Mouse (Mus musculus) retina, embryonic 14.5 days (tissue): Measurements from ENCODE around the gene Pth1r.

Experiments
- DNase-seq: peaks from one replicate; pipeline ENCODE4 v3.0.0-alpha.2; 2015; ENCODE audit warnings: low spot score

Pth1r gene

DNA sequence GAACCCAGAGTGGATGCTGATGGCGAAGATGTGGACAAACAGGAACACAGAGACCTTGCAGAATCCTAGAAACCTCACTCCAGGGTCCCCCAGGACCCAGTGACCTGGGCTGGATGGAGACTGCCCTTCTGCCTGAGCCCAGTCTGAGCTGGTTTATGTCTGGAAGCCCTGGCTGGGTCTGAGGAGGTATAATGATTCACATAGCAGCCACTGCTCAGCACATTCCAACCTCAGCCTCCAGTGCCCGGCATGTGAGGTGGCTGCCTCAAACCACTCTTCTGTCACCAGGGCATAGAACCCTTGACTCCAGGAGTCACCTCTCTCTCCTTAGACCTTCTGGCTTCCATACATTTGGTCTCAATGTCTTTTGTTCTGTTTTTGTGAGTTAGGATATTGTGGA lies 1.5 kb upstream of the Pth1r start:
- no peak for DNase-seq

- no peak for DNase-seq
These were observed 707 bp downstream of the Pth1r start for GRCm38 (mm10) chr9:110746238-110746637.

DNA sequence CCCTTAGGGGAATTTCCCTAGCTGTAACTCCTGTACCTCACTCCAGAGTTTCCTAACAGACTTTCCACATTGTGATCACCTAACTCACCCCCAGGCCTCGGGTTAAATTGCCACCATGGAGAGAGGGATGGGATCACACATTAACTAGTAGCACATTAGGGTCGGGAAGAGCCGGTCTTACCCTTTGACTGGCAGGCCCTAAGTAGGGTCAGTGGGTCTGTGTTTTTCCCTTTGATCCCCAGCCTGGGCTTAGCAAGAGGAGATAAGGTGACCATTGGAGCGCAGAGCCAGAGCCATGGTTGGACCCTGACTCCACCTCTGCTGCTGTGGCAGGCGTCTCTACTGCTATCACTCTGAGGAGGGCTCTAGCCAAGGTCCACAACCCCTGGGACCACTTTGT lies 1.2 kb downstream of the Pth1r start:
- no peak for DNase-seq

GRCm38 (mm10) chr9:110743456-110744323 lies 3.3 kb downstream of the Pth1r start:
- DNase-seq: peak; percentile 59

DNA sequence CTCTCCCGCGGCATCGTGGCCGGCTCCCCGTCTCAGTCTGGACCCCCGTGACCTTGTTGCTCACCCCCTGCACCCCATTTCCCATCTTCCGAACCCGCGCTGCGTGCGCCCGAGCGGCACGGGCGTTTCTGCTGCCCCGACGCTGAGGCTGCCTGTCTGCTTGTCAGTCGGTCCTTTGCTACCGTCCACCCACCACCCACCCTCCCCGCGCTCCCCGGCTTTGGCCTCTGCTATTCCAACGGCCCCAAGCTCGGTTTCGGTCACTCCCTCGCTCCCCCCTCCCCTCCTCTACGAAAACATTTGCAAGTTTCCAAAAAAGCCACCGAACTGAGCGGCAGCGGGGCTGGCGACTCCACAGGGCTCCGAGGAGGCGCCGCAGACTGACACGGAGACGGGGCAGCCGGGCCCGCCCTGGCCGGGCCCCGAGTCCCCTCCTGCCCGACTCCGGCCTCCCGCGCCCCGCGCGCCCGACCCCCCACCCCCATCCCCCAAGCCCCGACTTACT lies 3.9 kb downstream of the Pth1r start:
- peak; percentile 54 for DNase-seq

DNA sequence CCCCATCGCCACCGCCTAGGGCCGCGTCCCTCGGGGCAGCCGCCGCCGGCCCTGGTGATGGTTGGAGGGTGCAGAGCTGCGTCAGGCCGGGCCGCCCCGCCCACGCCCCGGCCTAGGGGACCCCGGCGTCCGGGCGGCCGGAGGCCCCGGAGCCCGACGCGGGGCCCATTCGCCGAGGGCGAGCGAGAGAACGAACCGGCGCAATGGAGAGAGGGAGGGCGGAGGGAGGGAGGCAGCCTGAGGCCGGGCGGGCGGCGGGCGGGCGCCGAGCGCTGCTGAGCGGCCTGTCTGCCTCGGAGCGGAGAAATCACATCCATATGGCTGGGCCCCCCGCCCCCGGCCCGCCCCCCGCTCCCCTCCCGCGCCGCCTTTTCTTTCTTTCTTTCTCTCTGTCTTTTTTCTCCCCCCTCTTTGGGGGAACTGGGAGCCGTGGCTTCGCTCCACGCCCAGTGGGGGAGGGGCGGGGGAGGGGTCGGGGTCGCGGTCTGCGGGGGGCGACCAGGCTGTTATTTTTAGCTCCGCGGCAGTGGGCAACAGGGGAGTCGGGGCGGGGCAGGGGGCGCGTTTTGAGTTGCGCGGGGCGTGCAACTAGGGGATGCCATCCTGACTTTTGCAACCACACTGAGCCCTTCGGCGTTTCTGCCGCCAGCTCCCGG lies 4.5 kb downstream of the Pth1r start:
- peak; percentile 52 for DNase-seq

GRCm38 (mm10) chr9:110741711-110742294 lies 5.1 kb downstream of the Pth1r start, which contains the start of gene Myl3:
Gene Myl3 (plus strand): TSS chr9:110741861.
- DNase-seq: no peak

- no peak for DNase-seq
These were observed 7.0 kb downstream of the Pth1r start for GRCm38 (mm10) chr9:110739961-110740360.

DNA sequence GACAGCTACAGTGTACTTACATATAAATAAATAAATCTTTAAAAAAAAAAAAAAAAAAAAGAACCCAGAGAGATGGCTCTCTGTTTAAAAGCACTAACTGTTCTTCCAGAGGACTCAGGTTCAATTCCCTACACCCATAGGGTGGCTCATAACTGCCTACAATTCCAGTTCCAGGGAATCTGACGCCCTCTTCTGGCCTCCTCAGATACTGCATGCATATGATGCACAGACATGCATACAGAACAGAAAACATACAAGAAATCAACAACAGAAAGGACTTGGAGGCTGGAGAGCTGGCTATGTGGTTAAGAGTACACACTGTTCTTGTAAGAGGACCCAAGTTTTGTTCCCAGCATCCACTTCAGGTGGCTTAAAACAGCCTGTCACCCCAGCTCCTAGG lies 8.9 kb downstream of the Pth1r start:
- peak; percentile 24 for DNase-seq

DNA sequence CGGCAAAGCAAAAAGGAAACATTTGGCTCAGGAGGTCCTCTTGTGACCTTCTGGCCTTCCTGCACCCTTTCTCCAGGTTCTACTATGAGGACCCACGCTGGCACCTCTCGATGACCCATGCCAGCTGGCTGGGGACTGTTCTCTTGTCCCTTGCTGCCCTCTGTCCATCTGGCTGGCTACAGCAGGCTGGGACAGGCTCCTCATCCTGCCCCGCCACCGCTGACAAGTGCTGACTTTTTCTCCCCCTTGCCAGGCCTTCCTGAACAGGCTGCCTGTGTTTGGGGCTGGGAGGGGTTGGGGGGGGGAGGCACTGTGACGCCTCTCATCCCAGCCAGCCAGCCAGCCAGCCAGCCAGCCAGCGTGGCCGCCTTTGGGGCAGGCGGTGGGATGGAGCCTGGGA lies 10.6 kb downstream of the Pth1r start:
- DNase-seq: peak; percentile 20

- DNase-seq: no peak
These were observed 12.8 kb downstream of the Pth1r start for GRCm38 (mm10) chr9:110734154-110734553.

DNA sequence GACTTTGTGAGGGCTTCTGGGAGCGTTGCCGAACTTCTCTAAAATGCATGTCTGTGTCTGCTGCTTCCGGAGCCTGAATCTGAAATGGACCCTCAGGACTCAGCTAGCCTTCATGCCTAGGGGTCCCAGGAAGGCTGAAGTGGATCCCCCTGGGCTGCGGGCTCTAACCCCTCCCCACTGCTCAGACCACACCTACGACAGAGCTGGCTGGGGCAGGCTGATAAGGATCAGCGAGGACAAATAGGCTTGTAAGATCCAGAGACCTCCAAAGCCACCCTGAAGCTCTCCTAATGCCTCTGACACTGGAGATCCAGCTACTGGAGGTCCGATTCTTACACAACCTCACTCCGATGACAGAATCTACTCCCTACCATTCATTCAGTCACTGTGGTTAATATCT lies 13.8 kb downstream of the Pth1r start:
- DNase-seq: no peak

GRCm38 (mm10) chr9:110732623-110733022 lies 14.3 kb downstream of the Pth1r start:
- peak; percentile 89 for DNase-seq

- DNase-seq: no peak
These were observed 15.1 kb downstream of the Pth1r start for GRCm38 (mm10) chr9:110731859-110732258.

GRCm38 (mm10) chr9:110729841-110730240 lies 17.1 kb downstream of the Pth1r start:
- peak; percentile 71 for DNase-seq

- DNase-seq: no peak
These were observed 20.1 kb downstream of the Pth1r start for GRCm38 (mm10) chr9:110726867-110727266.

GRCm38 (mm10) chr9:110725721-110726135 lies 21.2 kb downstream of the Pth1r start:
- peak; percentile 42 for DNase-seq

DNA sequence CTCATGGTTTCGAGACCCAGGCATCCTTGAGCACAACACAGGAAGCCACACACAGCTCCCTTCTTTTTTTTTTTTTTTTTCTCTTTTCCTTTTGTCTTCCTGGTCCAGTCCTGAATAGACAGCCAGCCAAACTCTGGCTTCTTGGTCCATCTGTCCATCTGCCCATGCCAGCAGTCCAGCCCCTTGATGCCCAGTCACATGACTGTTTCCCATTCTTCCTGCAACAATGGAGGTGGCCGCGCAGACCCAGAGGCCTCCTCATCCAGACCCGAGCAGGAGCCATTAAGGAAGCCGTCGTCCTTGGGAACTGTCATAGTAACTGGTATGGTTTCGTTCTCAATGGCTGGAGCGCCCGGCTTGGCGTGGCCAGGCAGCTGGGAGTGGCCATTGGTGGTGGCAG lies 24.9 kb downstream of the Pth1r start:
- no peak for DNase-seq

- DNase-seq: peak; percentile 10
These were observed 27.0 kb downstream of the Pth1r start for GRCm38 (mm10) chr9:110719977-110720376.

DNA sequence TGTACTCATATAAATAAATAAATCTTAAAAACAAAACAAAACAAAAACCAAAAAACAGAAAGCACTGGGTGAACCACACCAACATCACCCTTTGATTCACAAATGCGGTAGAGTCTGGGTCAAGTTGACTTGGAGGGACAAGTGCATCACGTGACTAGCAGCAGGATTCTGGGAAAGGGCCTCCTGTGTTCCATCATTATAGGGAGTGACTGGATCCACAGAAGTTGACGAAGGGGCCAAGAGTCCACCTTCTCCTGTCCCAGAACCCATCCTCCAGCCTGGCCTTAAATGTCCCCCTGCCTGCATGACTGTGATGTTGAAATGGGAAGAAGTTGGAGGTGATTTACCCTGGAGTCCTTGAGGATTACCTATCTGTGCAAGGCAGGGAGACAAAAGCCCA lies 28.1 kb downstream of the Pth1r start:
- DNase-seq: no peak

GRCm38 (mm10) chr9:110718071-110718470 lies 28.9 kb downstream of the Pth1r start:
- no peak for DNase-seq

- DNase-seq: peak; percentile 86
These were observed 30.2 kb downstream of the Pth1r start for GRCm38 (mm10) chr9:110716775-110717174.

DNA sequence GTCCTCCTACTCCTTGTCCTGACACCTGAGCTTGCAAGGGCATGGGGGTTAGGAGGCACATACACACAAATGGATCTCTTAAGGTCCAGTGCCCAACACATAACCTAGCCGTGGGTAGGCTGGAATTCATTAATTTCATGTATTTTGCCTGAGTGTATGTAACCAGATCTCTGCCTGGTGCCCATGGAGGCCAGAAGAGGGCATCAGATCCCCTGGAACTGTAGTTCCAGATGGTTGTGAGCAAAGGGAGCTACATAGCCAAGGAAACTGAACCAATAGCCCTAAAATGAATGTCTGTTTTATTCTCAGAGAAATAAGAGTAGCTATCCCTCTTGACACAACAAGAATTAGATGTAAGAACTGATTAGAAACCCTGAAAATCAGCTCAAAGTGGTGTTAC lies 31.5 kb downstream of the Pth1r start:
- DNase-seq: no peak
